Mouse (Mus musculus) G1E (cell line): ENCODE results near the gene Cabp2. TPM values are rescaled to one million over a fixed set of nuclear protein-coding genes. Genes with fewer than 3 reads are reported as not detected.

Experiments
- polyA plus RNA-seq: library from polyadenylated mRNA; stranded (reverse); fragments of >175 nt; gene quantifications from 2 replicates; pipeline ENCODE4 v1.2.3, GENCODE M21; 2012
- total RNA-seq, 2 experiments: library from RNA; stranded (forward) in 1 of 2; stranded (reverse) in 1 of 2; fragments of 200-1000 nt in 1 of 2; fragments of >200 nt in 1 of 2; fragmentation: Nextera tagmentation in 1 of 2; gene quantifications; 2 replicates each; pipeline ENCODE4 v1.2.3; 2014 to 2017

The Cabp2 gene
- total and polyA plus RNA-seq, 3 experiments, result not detected

Other genes with a start within 250 kb of the Cabp2 start
Only the 20 nearest of the 34 such genes appear.
- gene Aldh3b2, start 109.2 kb upstream of the Cabp2 start, total RNA-seq (2014; fragmentation: Nextera tagmentation), result not detected in 2 replicates
- 0.06 and 0.11 TPM in 2 replicates for gene Aldh3b2, start 109.2 kb upstream of the Cabp2 start, total RNA-seq (2017)
- not detected in 2 replicates for gene Aldh3b2, start 109.2 kb upstream of the Cabp2 start, polyA plus RNA-seq
- 7.4 and 10.2 TPM in 2 replicates for gene Acy3, start 95.0 kb upstream of the Cabp2 start, total RNA-seq (2014; fragmentation: Nextera tagmentation)
- 0.55 and 0.70 TPM in 2 replicates for gene Acy3, start 95.0 kb upstream of the Cabp2 start, total RNA-seq (2017)
- gene Acy3, start 95.0 kb upstream of the Cabp2 start, polyA plus RNA-seq, result 3.8 TPM in 2 replicates
- gene Tbx10, start 88.8 kb upstream of the Cabp2 start, total RNA-seq (2014; fragmentation: Nextera tagmentation), result not detected in 2 replicates
- gene Tbx10, start 88.8 kb upstream of the Cabp2 start, total RNA-seq (2017), result 0.06 TPM in 1 of 2 replicates, not detected in the other
- gene Tbx10, start 88.8 kb upstream of the Cabp2 start, polyA plus RNA-seq, result not detected in 2 replicates
- 11.0 and 13.1 TPM in 2 replicates for gene Nudt8, start 81.0 kb upstream of the Cabp2 start, total RNA-seq (2014; fragmentation: Nextera tagmentation)
- gene Nudt8, start 81.0 kb upstream of the Cabp2 start, total RNA-seq (2017), result 11.7 and 19.5 TPM in 2 replicates
- gene Nudt8, start 81.0 kb upstream of the Cabp2 start, polyA plus RNA-seq, result 22.4 and 24.1 TPM in 2 replicates
- gene Gm49405, start 81.0 kb upstream of the Cabp2 start, total RNA-seq (2014; fragmentation: Nextera tagmentation), result 1.9 and 3.2 TPM in 2 replicates
- 1.2 and 1.7 TPM in 2 replicates for gene Gm49405, start 81.0 kb upstream of the Cabp2 start, total RNA-seq (2017)
- gene Gm49405, start 81.0 kb upstream of the Cabp2 start, polyA plus RNA-seq, result 3.7 and 4.7 TPM in 2 replicates
- 4.7 and 5.4 TPM in 2 replicates for gene Doc2g, start 78.3 kb upstream of the Cabp2 start, total RNA-seq (2014; fragmentation: Nextera tagmentation)
- gene Doc2g, start 78.3 kb upstream of the Cabp2 start, total RNA-seq (2017), result 1.9 and 3.3 TPM in 2 replicates
- gene Doc2g, start 78.3 kb upstream of the Cabp2 start, polyA plus RNA-seq, result 10.0 and 10.1 TPM in 2 replicates
- 84.1 and 109 TPM in 2 replicates for gene Ndufv1, start 68.8 kb upstream of the Cabp2 start, total RNA-seq (2014; fragmentation: Nextera tagmentation)
- gene Ndufv1, start 68.8 kb upstream of the Cabp2 start, total RNA-seq (2017), result 181 and 191 TPM in 2 replicates
- gene Ndufv1, start 68.8 kb upstream of the Cabp2 start, polyA plus RNA-seq, result 338 and 348 TPM in 2 replicates
- 48.7 and 86.5 TPM in 2 replicates for gene Gstp1, start 43.6 kb upstream of the Cabp2 start, total RNA-seq (2014; fragmentation: Nextera tagmentation)
- gene Gstp1, start 43.6 kb upstream of the Cabp2 start, total RNA-seq (2017), result 36.8 and 46.2 TPM in 2 replicates
- 38.7 and 64.2 TPM in 2 replicates for gene Gstp1, start 43.6 kb upstream of the Cabp2 start, polyA plus RNA-seq
- gene Gstp2, start 35.6 kb upstream of the Cabp2 start, total RNA-seq (2014; fragmentation: Nextera tagmentation), result 29.9 TPM in 1 of 2 replicates, not detected in the other
- gene Gstp2, start 35.6 kb upstream of the Cabp2 start, total RNA-seq (2017), result not detected in 2 replicates
- gene Gstp2, start 35.6 kb upstream of the Cabp2 start, polyA plus RNA-seq, result 0.28 TPM in 1 of 2 replicates, not detected in the other
- gene Gstp3, start 22.0 kb upstream of the Cabp2 start, total RNA-seq (2014; fragmentation: Nextera tagmentation), result 38.1 and 40.8 TPM in 2 replicates
- 21.0 and 24.6 TPM in 2 replicates for gene Gstp3, start 22.0 kb upstream of the Cabp2 start, total RNA-seq (2017)
- gene Gstp3, start 22.0 kb upstream of the Cabp2 start, polyA plus RNA-seq, result 5.6 and 9.3 TPM in 2 replicates
- gene Cdk2ap2, start 15.6 kb downstream of the Cabp2 start, total RNA-seq (2014; fragmentation: Nextera tagmentation), result 36.6 and 40.9 TPM in 2 replicates
- 25.4 and 30.7 TPM in 2 replicates for gene Cdk2ap2, start 15.6 kb downstream of the Cabp2 start, total RNA-seq (2017)
- 59.9 and 60.2 TPM in 2 replicates for gene Cdk2ap2, start 15.6 kb downstream of the Cabp2 start, polyA plus RNA-seq
- gene Pitpnm1, start 18.4 kb downstream of the Cabp2 start, total RNA-seq (2014; fragmentation: Nextera tagmentation), result 22.2 and 29.9 TPM in 2 replicates
- 12.9 and 17.8 TPM in 2 replicates for gene Pitpnm1, start 18.4 kb downstream of the Cabp2 start, total RNA-seq (2017)
- gene Pitpnm1, start 18.4 kb downstream of the Cabp2 start, polyA plus RNA-seq, result 48.7 and 61.2 TPM in 2 replicates
- 36.8 and 39.9 TPM in 2 replicates for gene Aip, start 44.3 kb downstream of the Cabp2 start, total RNA-seq (2014; fragmentation: Nextera tagmentation)
- 22.3 and 23.9 TPM in 2 replicates for gene Aip, start 44.3 kb downstream of the Cabp2 start, total RNA-seq (2017)
- gene Aip, start 44.3 kb downstream of the Cabp2 start, polyA plus RNA-seq, result 86.6 and 92.9 TPM in 2 replicates
- not detected in 2 replicates for gene Gpr152, start 58.2 kb downstream of the Cabp2 start, total RNA-seq (2014; fragmentation: Nextera tagmentation)
- 0.11 TPM in 1 of 2 replicates, not detected in the other for gene Gpr152, start 58.2 kb downstream of the Cabp2 start, total RNA-seq (2017)
- gene Gpr152, start 58.2 kb downstream of the Cabp2 start, polyA plus RNA-seq, result not detected in 2 replicates
- gene Cabp4, start 62.5 kb downstream of the Cabp2 start, total RNA-seq (2014; fragmentation: Nextera tagmentation), result 0.75 TPM in 1 of 2 replicates, not detected in the other
- 0.11 TPM in 1 of 2 replicates, not detected in the other for gene Cabp4, start 62.5 kb downstream of the Cabp2 start, total RNA-seq (2017)
- 0.03 TPM in 1 of 2 replicates, not detected in the other for gene Cabp4, start 62.5 kb downstream of the Cabp2 start, polyA plus RNA-seq
- 325 and 345 TPM in 2 replicates for gene Coro1b, start 67.0 kb downstream of the Cabp2 start, total RNA-seq (2014; fragmentation: Nextera tagmentation)
- gene Coro1b, start 67.0 kb downstream of the Cabp2 start, total RNA-seq (2017), result 157 and 189 TPM in 2 replicates
- 134 and 177 TPM in 2 replicates for gene Coro1b, start 67.0 kb downstream of the Cabp2 start, polyA plus RNA-seq
- gene Ptprcap, start 72.0 kb downstream of the Cabp2 start, total RNA-seq (2014; fragmentation: Nextera tagmentation), result 88.5 and 107 TPM in 2 replicates
- gene Ptprcap, start 72.0 kb downstream of the Cabp2 start, total RNA-seq (2017), result 34.6 and 52.7 TPM in 2 replicates
- 261 and 272 TPM in 2 replicates for gene Ptprcap, start 72.0 kb downstream of the Cabp2 start, polyA plus RNA-seq
- gene Rps6kb2, start 81.8 kb downstream of the Cabp2 start, total RNA-seq (2014; fragmentation: Nextera tagmentation), result 23.1 and 31.5 TPM in 2 replicates
- 16.1 and 23.6 TPM in 2 replicates for gene Rps6kb2, start 81.8 kb downstream of the Cabp2 start, total RNA-seq (2017)
- gene Rps6kb2, start 81.8 kb downstream of the Cabp2 start, polyA plus RNA-seq, result 73.4 and 78.6 TPM in 2 replicates
- gene Carns1, start 93.9 kb downstream of the Cabp2 start, total RNA-seq (2014; fragmentation: Nextera tagmentation), result 1.2 and 3.2 TPM in 2 replicates
- gene Carns1, start 93.9 kb downstream of the Cabp2 start, total RNA-seq (2017), result 0.17 and 0.55 TPM in 2 replicates
- 0.37 and 0.48 TPM in 2 replicates for gene Carns1, start 93.9 kb downstream of the Cabp2 start, polyA plus RNA-seq
- 12.8 and 13.0 TPM in 2 replicates for gene Tbc1d10c, start 109.7 kb downstream of the Cabp2 start, total RNA-seq (2014; fragmentation: Nextera tagmentation)
- 21.9 and 26.7 TPM in 2 replicates for gene Tbc1d10c, start 109.7 kb downstream of the Cabp2 start, total RNA-seq (2017)
- 32.8 and 36.0 TPM in 2 replicates for gene Tbc1d10c, start 109.7 kb downstream of the Cabp2 start, polyA plus RNA-seq